In genomic region chr8:113389504-113389903, GRCm38 (mm10) we compare ENCODE assay signal across 26 mouse cellular contexts.
DNase-seq lines count a peak whose midpoint lies in the region; ATAC-seq and TF ChIP-seq lines count a peak whose summit lies in the region.
"Had no signal": no experiment of that assay in that cellular context is flagged by ENCODE, and none has a peak within 500 bp of the region (broad histone marks: within the 10 kb centered on the region; RNA-seq: fewer than 3 reads in every experiment).

No protein-coding gene starts in this region.

- H3K4me1 ChIP-seq in intestine, embryonic 14.5 days (replicated peaks; ENCODE audit: control insufficient read depth, insufficient read depth, low read length): no peaks in the 10 kb centered on the region; the same call in 1 of the 2 replicates
- H3K4me1 ChIP-seq in intestine, postnatal 0 days (replicated peaks; ENCODE audit: control insufficient read depth, insufficient read depth, low read length): no peaks in the 10 kb centered on the region
- H3K4me1 ChIP-seq: forebrain, embryonic 12.5 days; kidney, embryonic 15.5 days; stomach, embryonic 15.5 days had no signal

- no peak overlapping the region for H3K27ac ChIP-seq in intestine, embryonic 14.5 days (ENCODE audit: low read depth)
- H3K27ac ChIP-seq in intestine, postnatal 0 days (ENCODE audit: low read depth, low read length): no peak overlapping the region
- H3K27ac ChIP-seq: forebrain, embryonic 12.5 days; heart, embryonic 13.5 days; kidney, embryonic 15.5 days; limb, embryonic 12.5 days; stomach, embryonic 15.5 days had no signal

- H3K9ac ChIP-seq in intestine, embryonic 14.5 days (ENCODE audit: low read length): no peak overlapping the region
- H3K9ac ChIP-seq in intestine, postnatal 0 days (ENCODE audit: low read depth, low read length): no peak overlapping the region
- H3K9ac ChIP-seq: forebrain, embryonic 12.5 days; heart, embryonic 13.5 days; kidney, embryonic 15.5 days; limb, embryonic 12.5 days; stomach, embryonic 15.5 days had no signal

- no peaks in the 10 kb centered on the region for H3K27me3 ChIP-seq in intestine, embryonic 14.5 days (replicated peaks; ENCODE audit: control insufficient read depth, insufficient read depth, low read length)
- H3K27me3 ChIP-seq in intestine, postnatal 0 days (replicated peaks; ENCODE audit: control insufficient read depth, insufficient read depth, low read length): no peaks in the 10 kb centered on the region
- H3K27me3 ChIP-seq: CH12.LX; forebrain, embryonic 12.5 days; heart, embryonic 13.5 days; kidney, embryonic 15.5 days; limb, embryonic 12.5 days; stomach, embryonic 15.5 days had no signal

- no peaks in the 10 kb centered on the region for H3K9me3 ChIP-seq in intestine, embryonic 14.5 days (ENCODE audit: control insufficient read depth, low read length)
- no peaks in the 10 kb centered on the region for H3K9me3 ChIP-seq in intestine, postnatal 0 days (ENCODE audit: control insufficient read depth)
- H3K9me3 ChIP-seq: forebrain, embryonic 12.5 days; heart, embryonic 13.5 days; kidney, embryonic 15.5 days; limb, embryonic 12.5 days; stomach, embryonic 15.5 days had no signal

- no peak for TF ChIP-seq CTCF in intestine, postnatal 0 days (IDR thresholded peaks at IDR 0.05; ENCODE audit: low read depth)

- WGBS in intestine, embryonic 14.5 days: 37% methylated on average over 2 of the region's 2 CpGs
- 38% methylated on average over 2 of the region's 2 CpGs for WGBS in intestine, postnatal 0 days

- H3K36me3 ChIP-seq in intestine, embryonic 14.5 days (ENCODE audit: control insufficient read depth, insufficient read depth, low read length): no peaks in the 10 kb centered on the region
- H3K36me3 ChIP-seq in intestine, postnatal 0 days (ENCODE audit: control insufficient read depth, insufficient read depth): no peaks in the 10 kb centered on the region
- H3K36me3 ChIP-seq: forebrain, embryonic 12.5 days; heart, embryonic 13.5 days; kidney, embryonic 15.5 days; limb, embryonic 12.5 days; stomach, embryonic 15.5 days had no signal

- H3K4me3 ChIP-seq in intestine, embryonic 14.5 days (ENCODE audit: low read depth, low read length): no peak overlapping the region
- no peak overlapping the region for H3K4me3 ChIP-seq in intestine, postnatal 0 days (ENCODE audit: low read depth, low read length)
- H3K4me3 ChIP-seq: forebrain, embryonic 12.5 days; heart, embryonic 13.5 days; kidney, embryonic 15.5 days; limb, embryonic 12.5 days; stomach, embryonic 15.5 days had no signal

- peak; percentile 17 for DNase-seq in embryo, embryonic 10 days (ENCODE audit: low spot score)
- no peak for DNase-seq in embryo, embryonic 9.5 days (ENCODE audit: extremely low spot score)
- DNase-seq in intestine, embryonic 14.5 days (ENCODE audit: low spot score): no peak
- DNase-seq in forelimb bud, embryonic 11.5 days (ENCODE audit: low read depth, low spot score): peak; percentile 5
- no peak for DNase-seq in kidney, adult 9 months
- no peak for DNase-seq in urinary bladder, adult 18-20 months (ENCODE audit: low spot score in 2 of 2)
- DNase-seq: adrenal gland, adult 2 months; adrenal gland, postnatal 36 days; cerebellum, adult 2 months; cerebellum, postnatal 14 days; gastrocnemius, postnatal 10 days; heart, postnatal 10 days; kidney, adult 11 months; kidney, postnatal 25 days; lung, postnatal 4 days; midbrain, embryonic 14.5 days had no signal

- H3K4me2 ChIP-seq in intestine, embryonic 14.5 days (ENCODE audit: low read length): no peak overlapping the region
- H3K4me2 ChIP-seq in intestine, postnatal 0 days (replicated peaks; ENCODE audit: low read depth): no peak overlapping the region
- H3K4me2 ChIP-seq: forebrain, embryonic 12.5 days; heart, embryonic 13.5 days; kidney, embryonic 15.5 days; limb, embryonic 12.5 days; stomach, embryonic 15.5 days had no signal

- ATAC-seq in intestine, embryonic 14.5 days (replicated peaks; ENCODE audit: low FRiP score, low TSS enrichment, low read depth): 0 out of 2 replicates have a peak, but pooled peaks have one; percentile 13
- no peak for ATAC-seq in intestine, postnatal 0 days
- ATAC-seq: activated CD4-positive, CD25-positive, alpha-beta regulatory T cell, adult 4 months; hindbrain, embryonic 16.5 days; lung, postnatal 0 days had no signal

Comparison
In these comparisons a context has a peak if more than half of its experiments do, and no peak if none do; other contexts are left out.
1. DNase-seq: peak in embryo, embryonic 10 days (single experiment) and forelimb bud, embryonic 11.5 days (single experiment); none in embryo, embryonic 9.5 days (single experiment), intestine, embryonic 14.5 days (single experiment), kidney, adult 9 months (single experiment) and urinary bladder, adult 18-20 months (0 of 2).